Mouse (Mus musculus) hindbrain, embryonic 14.5 days (tissue): ENCODE measurements at regions not wholly inside any gene's neighbourhood (a gene's known extent, or its start where the extent isn't known, plus 50 kb on each side); places are given as distances from the start of the nearest gene placed in this dataset.

Source experiments
- ATAC-seq: fragments of 200-750 bp; cut with Nextera tagmentation; 2 replicates; pipeline ENCODE4 v1.8.0; 2017; ENCODE audit warnings: moderate number of reproducible peaks, mild to moderate bottlenecking, moderate TSS enrichment, moderate library complexity; ENCODE audit not compliant: low FRiP score
- DNase-seq: peaks from one replicate; pipeline ENCODE4 v3.0.0-alpha.2; 2015; ENCODE audit warnings: low spot score
- H3K27ac ChIP-seq: fragments of 300-500 bp; sonication (generic); 2 replicates; pipeline ENCODE4 v1.5.1; 2014; ENCODE audit warnings: mild to moderate bottlenecking, moderate library complexity
- H3K27me3 ChIP-seq: fragments of 300-500 bp; sonication (generic); 2 replicates; pipeline ENCODE4 v1.6.1; 2014; ENCODE audit warnings: mild to moderate bottlenecking, low read length, mixed read lengths; ENCODE audit not compliant: control insufficient read depth, insufficient read depth
- H3K36me3 ChIP-seq: fragments of 300-500 bp; sonication (generic); replicated peaks from 2 replicates; pipeline ENCODE4 v1.6.1; 2014; ENCODE audit not compliant: control insufficient read depth, insufficient read depth
- H3K4me1 ChIP-seq: fragments of 300-500 bp; sonication (generic); replicated peaks from 2 replicates; pipeline ENCODE4 v1.6.1; 2014; ENCODE audit warnings: antibody characterized with exemption, low read length, mixed read lengths; ENCODE audit not compliant: control insufficient read depth, insufficient read depth
- H3K4me2 ChIP-seq: fragments of 300-500 bp; sonication (generic); replicated peaks from 2 replicates; pipeline ENCODE4 v1.6.1; 2014; ENCODE audit warnings: mild to moderate bottlenecking, moderate library complexity
- H3K4me3 ChIP-seq: fragments of 300-500 bp; sonication (generic); replicated peaks from 2 replicates; pipeline ENCODE4 v1.5.1; 2014; ENCODE audit warnings: mild to moderate bottlenecking, low read length
- H3K9ac ChIP-seq: fragments of 300-500 bp; sonication (generic); 2 replicates; pipeline ENCODE4 v1.6.1; 2014
- H3K9me3 ChIP-seq: fragments of 300-500 bp; sonication (generic); 2 replicates; pipeline ENCODE4 v1.6.1; 2016; ENCODE audit warnings: low read length; ENCODE audit not compliant: control insufficient read depth
- WGBS: fragments of 180-500 bp; shearing (Covaris S2); extraction: QIAGEN DNeasy Blood & Tissue Kit; methylation state at CpG from one replicate; pipeline ENCODE4 v1.1.7; 2014; 5-methylcytosine and 5-hydroxymethylcytosine counted together

DNA sequence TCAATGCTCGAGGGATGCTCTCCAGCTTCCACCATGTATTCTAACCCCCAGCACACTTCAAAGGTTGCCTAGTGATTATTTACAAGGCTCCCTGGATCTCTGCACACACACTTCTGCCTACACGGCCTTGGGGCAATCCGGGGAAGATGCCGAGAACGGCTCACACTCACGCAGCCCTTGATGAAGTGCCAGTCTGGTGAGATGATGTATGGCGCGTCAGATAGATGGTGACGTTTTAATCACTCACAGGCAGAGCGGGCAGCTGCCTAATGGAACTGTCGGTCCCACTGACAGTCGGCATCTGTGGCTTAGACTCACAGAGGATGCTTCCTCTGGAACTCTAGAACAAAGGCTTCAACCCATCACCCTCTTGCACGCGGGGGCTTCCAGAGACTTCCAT is 66.9 kb upstream of the Kazn start:
- H3K27ac ChIP-seq = peak overlapping the region; percentile 41; the same call in 1 of the 2 replicates
- 0 out of 2 replicates have a peak, but pooled peaks cover 1% of the 10 kb centered on the region for H3K9me3 ChIP-seq
- H3K9ac ChIP-seq = no peak overlapping the region
- 59% methylated on average over 14 of the region's 14 CpGs for WGBS
- H3K4me1 ChIP-seq = peaks cover 37% of the 10 kb centered on the region
- ATAC-seq = no peak
- H3K36me3 ChIP-seq = no peaks in the 10 kb centered on the region
- no peak overlapping the region for H3K4me3 ChIP-seq
- no peaks in the 10 kb centered on the region for H3K27me3 ChIP-seq
- DNase-seq = peak; percentile 45
- H3K4me2 ChIP-seq = no peak overlapping the region

- DNase-seq = no peak
- WGBS = 71% methylated on average over 10 of the region's 10 CpGs
- Histone ChIP-seq H3K4me2 (no peak overlapping the region), H3K36me3 (no peaks in the 10 kb centered on the region), H3K9me3 (no peaks in the 10 kb centered on the region), H3K4me3 (no peak overlapping the region), H3K27ac (0 out of 2 replicates have a peak overlapping the region, but pooled peaks have one; percentile 57), H3K9ac (no peak overlapping the region), H3K4me1 (peaks cover 49% of the 10 kb centered on the region), H3K27me3 (no peaks in the 10 kb centered on the region)
- ATAC-seq = no peak
Observed at GRCm38 (mm10) chr4:142303374-142304020, 64.3 kb upstream of the Kazn start.

- no peak for DNase-seq
- peak overlapping the region; percentile 44; the same call in 1 of the 2 replicates for H3K27ac ChIP-seq
- H3K9ac ChIP-seq = no peak overlapping the region; the same call in 1 of the 2 replicates
- no peaks in the 10 kb centered on the region for H3K36me3 ChIP-seq
- H3K4me3 ChIP-seq = no peak overlapping the region
- no peaks in the 10 kb centered on the region for H3K27me3 ChIP-seq
- ATAC-seq = no peak
- H3K4me1 ChIP-seq = peaks cover 49% of the 10 kb centered on the region
- 40% methylated on average over 2 of the region's 2 CpGs for WGBS
- H3K4me2 ChIP-seq = no peak overlapping the region
- H3K9me3 ChIP-seq = no peaks in the 10 kb centered on the region
Observed at GRCm38 (mm10) chr4:142302724-142303120, 63.5 kb upstream of the Kazn start.

DNA sequence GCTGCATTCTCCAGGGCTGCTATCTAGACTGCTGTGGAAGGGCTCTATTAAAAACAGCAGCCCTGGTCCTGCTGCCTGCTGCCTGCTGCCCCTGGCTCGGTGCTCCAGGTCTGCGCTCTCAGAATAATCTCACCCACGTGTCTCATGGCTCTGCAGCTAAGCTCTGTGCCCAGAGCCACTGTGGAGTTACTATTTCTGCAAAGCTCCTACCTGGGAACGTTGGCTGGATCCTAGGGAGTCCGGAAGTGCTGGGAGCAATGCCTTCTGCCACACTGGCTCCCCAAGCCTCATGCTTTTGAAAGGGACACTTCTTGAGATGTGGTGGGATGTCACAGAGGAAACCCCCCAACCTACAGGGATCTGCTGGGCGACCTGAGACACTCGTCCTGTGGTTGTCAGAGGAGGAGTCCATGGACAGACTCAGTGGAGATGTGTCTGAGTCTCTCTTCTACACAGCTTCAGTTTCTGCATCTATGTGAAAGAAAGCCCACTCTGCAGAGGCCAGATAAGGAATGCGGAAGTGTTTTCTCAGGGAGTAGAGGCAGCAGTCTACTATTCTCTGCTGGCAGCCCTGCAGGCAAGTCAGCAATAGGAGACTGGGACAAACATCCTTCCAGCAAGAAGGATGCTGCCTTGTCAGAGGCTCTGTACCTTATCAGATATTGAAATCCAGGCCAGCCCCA is 63.0 kb upstream of the Kazn start:
- H3K4me1 ChIP-seq = peaks cover 49% of the 10 kb centered on the region
- DNase-seq (no peak), ATAC-seq (0 out of 2 replicates have a peak, but pooled peaks have one; percentile 15)
- H3K27me3 ChIP-seq = no peaks in the 10 kb centered on the region
- H3K9me3 ChIP-seq = no peaks in the 10 kb centered on the region
- peak overlapping the region; percentile 44 for H3K27ac ChIP-seq
- WGBS = 29% methylated on average over 8 of the region's 8 CpGs
- H3K36me3 ChIP-seq = no peaks in the 10 kb centered on the region
- no peak overlapping the region for H3K4me2 ChIP-seq
- no peak overlapping the region; the same call in 1 of the 2 replicates for H3K9ac ChIP-seq
- H3K4me3 ChIP-seq = no peak overlapping the region

- WGBS = 39% methylated on average over 10 of the region's 10 CpGs
- DNase-seq (no peak), ATAC-seq (no peak)
- no peaks in the 10 kb centered on the region for H3K36me3 ChIP-seq
- H3K9me3 ChIP-seq = no peaks in the 10 kb centered on the region
- H3K4me1 ChIP-seq = peaks cover 47% of the 10 kb centered on the region
- no peak overlapping the region; the same call in 1 of the 2 replicates for H3K27ac ChIP-seq
- H3K4me3 ChIP-seq = no peak overlapping the region
- H3K27me3 ChIP-seq = no peaks in the 10 kb centered on the region
- H3K9ac ChIP-seq = no peak overlapping the region
- no peak overlapping the region for H3K4me2 ChIP-seq
Observed at GRCm38 (mm10) chr4:142298770-142299337, 59.7 kb upstream of the Kazn start.

GRCm38 (mm10) chr4:142292760-142293159 is 53.6 kb upstream of the Kazn start:
- peak overlapping the region; percentile 47 for H3K27ac ChIP-seq
- ATAC-seq (peak; percentile 65), DNase-seq (no peak)
- H3K36me3 ChIP-seq = no peaks in the 10 kb centered on the region
- 52% methylated on average over 7 of the region's 7 CpGs for WGBS
- H3K27me3 ChIP-seq = no peaks in the 10 kb centered on the region
- no peak overlapping the region for H3K4me2 ChIP-seq
- H3K4me1 ChIP-seq = peaks cover 15% of the 10 kb centered on the region; the same call in 1 of the 2 replicates
- H3K9ac ChIP-seq = no peak overlapping the region
- H3K9me3 ChIP-seq = no peaks in the 10 kb centered on the region
- no peak overlapping the region for H3K4me3 ChIP-seq

DNA sequence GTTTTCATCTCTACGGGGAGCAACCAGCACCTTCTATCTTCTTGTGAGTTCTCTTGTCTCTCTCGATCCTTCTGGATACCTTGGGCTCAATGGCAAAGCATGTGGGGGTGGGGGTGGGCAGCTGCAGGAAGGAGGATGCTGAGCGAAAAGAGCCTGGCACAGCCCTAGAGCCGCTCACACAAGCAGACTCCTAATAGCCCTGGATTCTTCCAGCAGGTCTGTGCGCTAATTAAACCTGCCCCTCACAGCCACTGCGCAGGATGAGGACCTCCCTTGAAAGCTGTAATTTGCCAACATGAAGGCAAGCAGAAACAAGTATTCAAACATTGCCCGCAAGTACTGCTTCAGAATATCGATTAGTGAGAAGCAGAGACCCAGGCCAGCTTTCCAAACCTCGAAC is 53.1 kb upstream of the Kazn start:
- ATAC-seq = peak; percentile 69
- Histone ChIP-seq H3K4me2 (no peak overlapping the region), H3K9me3 (no peaks in the 10 kb centered on the region), H3K27me3 (no peaks in the 10 kb centered on the region), H3K27ac (peak overlapping the region; percentile 47), H3K9ac (no peak overlapping the region), H3K4me3 (no peak overlapping the region), H3K36me3 (no peaks in the 10 kb centered on the region), H3K4me1 (peaks cover 15% of the 10 kb centered on the region; the same call in 1 of the 2 replicates)
- 60% methylated on average over 9 of the region's 9 CpGs for WGBS
- DNase-seq = no peak

DNA sequence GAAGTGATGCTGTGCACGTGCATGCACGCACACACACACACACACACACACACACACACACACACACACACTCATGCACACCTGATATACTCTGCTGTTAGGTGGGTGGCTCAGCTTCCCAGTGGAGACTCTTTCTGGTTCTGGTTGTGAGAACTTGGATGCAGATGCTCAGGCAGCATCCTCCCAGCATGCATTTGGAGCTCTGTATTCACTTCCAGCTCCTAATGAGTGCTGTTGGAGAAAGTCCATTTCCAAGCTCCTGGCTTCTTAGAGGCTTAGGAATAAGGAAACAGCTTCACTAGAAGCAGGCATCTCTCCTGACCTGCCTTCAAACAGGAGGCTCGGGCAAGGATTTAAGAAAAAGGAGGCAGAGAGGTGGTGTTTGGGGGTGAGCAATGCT is 52.2 kb upstream of the Kazn start:
- H3K27me3 ChIP-seq = no peaks in the 10 kb centered on the region
- DNase-seq = no peak
- H3K4me1 ChIP-seq = peaks cover 13% of the 10 kb centered on the region; the same call in 1 of the 2 replicates
- no peak overlapping the region for H3K27ac ChIP-seq
- no peaks in the 10 kb centered on the region for H3K9me3 ChIP-seq
- no peak overlapping the region for H3K9ac ChIP-seq
- H3K4me3 ChIP-seq = no peak overlapping the region
- WGBS = 86% methylated on average over 3 of the region's 3 CpGs
- H3K36me3 ChIP-seq = no peaks in the 10 kb centered on the region
- no peak overlapping the region for H3K4me2 ChIP-seq
- no peak for ATAC-seq
